Mouse (Mus musculus): ENCODE results near the gene Apoh. TPM values are rescaled to one million over a fixed set of nuclear protein-coding genes. Genes with fewer than 3 reads are reported as not detected.

Apoh gene
- total RNA-seq, 2 experiments from 2014 or later, result 0.22 TPM; not detected in 1

DNA sequence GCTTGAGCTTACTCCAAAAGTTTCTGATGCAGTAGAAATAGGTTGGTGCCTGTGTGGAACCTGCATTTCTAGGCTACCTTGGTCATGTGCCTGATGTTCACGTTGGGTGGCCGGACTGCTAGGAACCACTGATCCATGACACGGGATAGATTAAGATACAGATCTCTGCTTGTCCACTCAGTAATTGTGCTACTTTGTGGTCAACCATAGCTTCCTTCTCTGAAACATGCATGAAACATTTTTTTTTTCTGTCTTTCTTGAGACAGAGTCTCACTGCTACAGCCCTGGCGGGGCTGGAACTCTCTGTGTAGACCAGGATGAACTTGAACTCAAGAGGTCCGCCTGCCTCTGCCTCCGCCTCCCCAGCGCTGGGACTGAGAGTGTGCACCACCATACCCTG lies 33.7 kb downstream of the Apoh start:
- intact Hi-C loops (cut with DNase I), result loop anchor here (2.0 to 5.0 kb wide), 2 partner anchors 32 to 515 kb away; no protein-coding TSS in a partner anchor
- DNase-seq, result no peak

DNA sequence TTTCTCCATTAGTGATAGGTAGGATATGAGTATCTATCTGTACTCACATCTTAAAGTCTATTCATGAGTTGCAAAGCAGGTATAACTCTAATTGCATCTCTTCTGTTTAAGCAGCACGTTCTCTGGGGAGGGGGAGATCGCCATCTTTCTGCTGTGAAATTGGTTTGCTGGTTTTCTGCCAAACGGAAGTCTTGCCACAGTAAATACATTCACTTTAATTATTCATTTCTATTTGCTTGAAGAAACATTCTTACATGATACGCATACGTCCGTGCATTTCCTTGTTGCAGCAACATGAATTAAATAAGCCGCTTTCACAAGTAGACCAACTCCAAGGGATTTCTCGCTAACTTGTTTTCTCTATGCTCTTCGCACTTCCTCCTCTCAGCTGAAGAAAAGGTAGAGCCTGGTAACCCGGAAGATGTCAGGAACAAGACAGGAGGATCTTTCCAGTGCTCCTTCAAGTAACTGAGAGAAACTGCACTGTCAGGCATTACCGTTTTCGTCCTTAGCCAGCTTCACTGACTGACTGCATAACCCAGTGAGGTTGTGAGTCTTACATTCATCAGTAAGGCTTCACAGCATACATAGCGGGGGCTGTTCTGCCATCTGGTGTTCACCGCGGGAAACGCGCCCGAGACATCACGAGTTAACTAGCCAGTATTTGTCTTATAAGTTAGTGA lies 34.7 kb downstream of the Apoh start:
- peak; percentile 77 to 85 for DNase-seq
- intact Hi-C loops (cut with DNase I), result loop anchor here (1.0 to 5.0 kb wide), 6 partner anchors 33 to 516 kb away; no protein-coding TSS in a partner anchor

DNA sequence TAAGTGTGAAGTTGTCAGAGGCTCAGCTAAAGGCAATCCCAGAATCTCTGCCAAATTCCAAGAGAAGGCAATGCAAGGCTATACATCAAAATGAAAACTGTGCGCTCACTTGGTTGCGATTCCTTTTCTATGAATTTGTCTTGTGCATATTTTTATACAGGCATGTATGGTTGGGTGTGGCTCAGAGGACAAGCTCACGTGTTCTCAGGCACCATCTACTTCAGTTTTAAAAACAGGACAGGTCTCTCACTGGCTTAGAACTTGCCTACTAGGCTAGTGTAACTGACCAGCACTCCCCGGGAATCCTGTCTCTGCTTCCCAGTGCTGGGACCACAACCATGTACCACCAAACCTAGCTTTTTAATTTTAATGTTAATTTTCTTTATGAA lies 35.2 kb downstream of the Apoh start:
- no peak for DNase-seq
- intact Hi-C loops (cut with DNase I), result loop anchor here (1.0 to 5.0 kb wide), 5 partner anchors 250 to 516 kb away; no protein-coding TSS in a partner anchor

GRCm38 (mm10) chr11:108382664-108383063 lies 39.5 kb downstream of the Apoh start:
- DNase-seq, result no peak
- intact Hi-C loops (cut with DNase I), result no loop called here

GRCm38 (mm10) chr11:108384920-108385665 lies 41.9 kb downstream of the Apoh start:
- DNase-seq, result no peak
- intact Hi-C loops (cut with DNase I), result no loop called here

GRCm38 (mm10) chr11:108385666-108386024 lies 42.5 kb downstream of the Apoh start:
- DNase-seq, result no peak
- intact Hi-C loops (cut with DNase I), result no loop called here

- intact Hi-C loops (cut with DNase I), result no loop called here
- DNase-seq, result no peak
Observed at GRCm38 (mm10) chr11:108395061-108395460, 51.9 kb downstream of the Apoh start.

- DNase-seq, result no peak
- intact Hi-C loops (cut with DNase I), result no loop called here
Observed at GRCm38 (mm10) chr11:108396076-108396829, 53.1 kb downstream of the Apoh start.

GRCm38 (mm10) chr11:108409876-108410644 lies 66.9 kb downstream of the Apoh start:
- DNase-seq, result no peak
- intact Hi-C loops (cut with DNase I), result no loop called here

DNA sequence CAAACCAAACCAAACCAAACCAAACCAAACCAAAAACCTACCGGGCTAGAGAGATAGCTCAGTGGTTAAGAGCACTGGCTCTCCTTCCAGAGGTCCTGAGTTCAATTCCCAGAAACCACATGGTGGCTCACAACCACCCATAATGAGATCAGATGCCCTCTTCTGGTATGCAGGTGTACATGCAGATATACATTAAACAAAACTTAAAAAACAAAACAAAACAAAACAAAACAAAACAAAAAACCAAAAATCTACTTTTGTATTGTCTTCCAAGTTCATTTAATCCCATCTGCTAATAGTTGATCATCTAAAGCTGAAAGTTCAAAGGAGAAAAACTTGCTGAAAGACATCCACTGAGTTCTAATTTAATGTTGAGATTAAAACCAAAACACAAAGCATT lies 73.2 kb downstream of the Apoh start:
- intact Hi-C loops (cut with DNase I), result loop anchor here (5.0 kb wide), 2 partner anchors 389 to 554 kb away; no protein-coding TSS in a partner anchor
- DNase-seq, result no peak

GRCm38 (mm10) chr11:108418540-108418939 lies 75.4 kb downstream of the Apoh start:
- DNase-seq, result peak; percentile 18 to 43
- intact Hi-C loops (cut with DNase I), result loop anchor here (5.0 kb wide), 2 partner anchors 391 to 556 kb away; no protein-coding TSS in a partner anchor

DNA sequence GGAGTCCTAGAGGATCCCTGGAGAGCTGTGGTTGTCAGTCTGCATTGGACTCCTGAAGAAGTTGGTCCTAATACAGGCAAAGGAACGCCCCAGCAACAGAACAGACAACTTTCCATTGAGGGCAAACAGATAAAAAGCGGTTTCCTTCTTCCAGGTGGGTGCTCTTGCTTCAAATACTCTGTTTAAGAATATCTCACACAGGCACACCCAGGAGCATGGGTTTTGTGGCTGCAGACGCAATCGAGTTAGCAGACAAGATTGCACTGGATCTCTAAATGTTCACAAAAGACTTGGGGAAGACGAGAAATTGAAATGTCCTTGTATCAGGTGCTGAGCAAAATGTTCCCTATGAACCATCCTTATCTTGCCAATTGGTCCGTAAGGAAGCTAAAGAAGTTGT lies 76.1 kb downstream of the Apoh start:
- no peak for DNase-seq
- intact Hi-C loops (cut with DNase I), result loop anchor here (5.0 kb wide), 2 partner anchors 392 to 557 kb away; no protein-coding TSS in a partner anchor

DNA sequence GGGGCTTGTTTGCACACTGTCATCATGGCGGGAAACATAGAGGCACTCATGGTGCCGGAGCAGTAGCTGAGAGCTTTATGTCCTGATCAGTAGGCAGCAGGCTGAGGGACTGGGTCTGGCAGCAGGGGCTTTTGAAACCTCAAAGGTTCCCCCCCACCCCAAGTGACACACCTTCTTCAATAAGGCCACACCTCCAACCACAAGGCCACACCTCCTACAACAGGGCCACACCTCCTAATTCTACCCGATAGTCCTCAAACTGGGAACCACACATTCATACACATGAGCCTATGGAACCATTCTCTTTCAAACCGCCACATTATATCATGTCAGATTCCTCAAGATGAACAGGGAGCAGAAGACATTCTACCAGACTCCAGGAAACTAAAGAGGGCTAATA lies 77.6 kb downstream of the Apoh start:
- intact Hi-C loops (cut with DNase I), result no loop called here
- no peak for DNase-seq

- intact Hi-C loops (cut with DNase I), result no loop called here
- no peak for DNase-seq
Observed at GRCm38 (mm10) chr11:108423221-108423620, 80.1 kb downstream of the Apoh start.

GRCm38 (mm10) chr11:108424111-108424510 lies 81.0 kb downstream of the Apoh start:
- no peak for DNase-seq
- intact Hi-C loops (cut with DNase I), result no loop called here

GRCm38 (mm10) chr11:108424889-108425591 lies 81.9 kb downstream of the Apoh start, which contains the start of gene Cep112:
TSS of gene Cep112 (plus strand) at chr11:108425192.
- intact Hi-C loops (cut with DNase I), result no loop called here
- peak; percentile 98 to 99 for DNase-seq

DNA sequence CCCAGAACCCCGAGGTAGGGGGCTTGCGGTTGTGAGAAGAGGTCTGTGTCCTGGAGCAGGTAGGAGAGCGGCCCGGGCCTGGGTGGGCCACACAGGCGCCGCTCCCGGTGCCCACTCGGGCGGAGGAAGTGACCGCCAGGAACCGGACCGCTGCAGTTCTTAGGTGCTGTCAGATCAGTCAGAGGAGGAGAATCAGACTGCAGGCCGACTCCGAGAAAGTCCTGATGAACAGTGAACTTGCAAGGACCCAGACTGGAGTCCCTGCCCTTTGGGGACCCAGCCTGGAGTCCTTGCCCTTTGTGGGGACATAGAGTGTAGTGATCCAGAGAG lies 82.4 kb downstream of the Apoh start:
- intact Hi-C loops (cut with DNase I), result no loop called here
- DNase-seq, result no peak

DNA sequence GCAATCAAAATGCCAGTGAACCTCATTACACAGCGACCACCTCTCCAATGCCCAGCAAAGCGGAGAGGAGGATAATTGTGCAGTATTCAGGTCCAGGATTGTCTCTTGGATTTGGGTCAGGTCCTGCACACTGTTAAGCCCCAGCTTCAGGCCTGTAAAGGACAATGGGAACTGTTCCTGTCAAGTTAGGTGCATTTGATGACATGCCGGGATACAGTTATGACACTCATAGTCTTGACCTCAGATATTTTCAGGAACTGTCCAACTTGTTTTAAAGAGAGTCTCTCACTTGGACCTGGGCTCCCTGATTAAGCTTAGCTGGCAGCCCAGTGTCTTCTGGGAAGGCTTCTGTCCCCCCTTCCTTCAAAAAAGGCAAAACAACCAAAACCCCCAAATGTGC lies 82.9 kb downstream of the Apoh start:
- intact Hi-C loops (cut with DNase I), result no loop called here
- DNase-seq, result no peak

DNA sequence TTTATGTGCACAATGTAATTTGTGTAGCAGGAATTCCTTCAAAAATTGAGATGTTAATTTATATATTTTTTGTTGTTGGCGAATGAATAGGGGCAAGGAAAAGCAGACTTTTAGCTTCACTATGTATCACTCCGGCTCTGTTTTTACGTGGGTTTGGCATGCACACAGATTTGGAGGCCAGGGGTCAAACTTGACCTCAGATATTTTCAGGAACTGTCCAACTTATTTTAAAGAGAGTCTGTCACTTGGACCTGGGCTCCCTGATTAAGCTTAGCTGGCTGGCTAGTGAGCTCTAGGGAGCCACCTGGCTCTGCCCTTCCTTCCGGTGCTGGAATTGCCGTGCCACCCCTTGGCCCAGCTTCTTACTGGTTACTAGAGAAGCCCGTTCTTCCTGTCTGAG lies 84.0 kb downstream of the Apoh start:
- no peak for DNase-seq
- intact Hi-C loops (cut with DNase I), result no loop called here

- DNase-seq, result no peak
- intact Hi-C loops (cut with DNase I), result no loop called here
Observed at GRCm38 (mm10) chr11:108429076-108429475, 85.9 kb downstream of the Apoh start.

Measured in heart, postnatal 10 days (tissue).